Mouse (Mus musculus) gastrocnemius, adult 18-20 months (tissue): ENCODE results near the gene Tmem176b. TPM values are rescaled to one million over a fixed set of nuclear protein-coding genes. Genes with fewer than 3 reads are reported as not detected.
A peak's percentile ranks its signal among the peaks of the same experiment; 100 is the strongest.
"Not testable (repeated sequence)": the region's sequence is repeated elsewhere in the genome, so short reads cannot be mapped to it uniquely, and the experiment has no call there.

ENCODE experiments used
- DNase-seq: peaks from one replicate; pipeline ENCODE4 v3.0.0; 2021; ENCODE audit warnings: low spot score
- long read RNA-seq, 2 experiments: library from polyadenylated mRNA; stranded (forward); transcript quantifications; one replicate each; pipeline ENCODE4 v2.0.0; 2021
- total RNA-seq, 2 experiments: library from RNA; stranded (reverse); gene quantifications; 2 replicates each; pipeline ENCODE4 v1.2.3; 2021

Gene Tmem176b
- total RNA-seq = 1 to 10 TPM; 7.6 to 8.9 TPM
- long read RNA-seq, experiment 1, partial matches to known transcripts = 0 of 5 reads
- long read RNA-seq, experiment 1, other reads (novel, unspliced or antisense) = 1 of 5 reads
- long read RNA-seq, experiment 2, partial matches to known transcripts = 1 of 4 reads
- long read RNA-seq, experiment 2, other reads (novel, unspliced or antisense) = 1 of 4 reads

GRCm38 (mm10) chr6:48840973-48841625 lies at the start of gene Tmem176b:
Gene Tmem176b (minus strand): TSS chr6:48841496.
- peak; percentile 83 for DNase-seq

- DNase-seq = no peak
These were observed 35.3 kb upstream of the Tmem176b start for GRCm38 (mm10) chr6:48876510-48877135.

GRCm38 (mm10) chr6:48875515-48875914 lies 34.2 kb upstream of the Tmem176b start:
- DNase-seq = no peak

- no peak for DNase-seq
These were observed 33.3 kb upstream of the Tmem176b start for GRCm38 (mm10) chr6:48874576-48874975.

- DNase-seq = no peak
These were observed 31.3 kb upstream of the Tmem176b start, which contains the start of gene Aoc1 for GRCm38 (mm10) chr6:48872596-48872995. Gene Aoc1 (plus strand): TSS chr6:48872896.

- DNase-seq = no peak
These were observed 28.5 kb upstream of the Tmem176b start for GRCm38 (mm10) chr6:48869774-48870173.

- DNase-seq = no peak
These were observed 25.9 kb upstream of the Tmem176b start for GRCm38 (mm10) chr6:48867158-48867557.

GRCm38 (mm10) chr6:48866355-48866950 lies 25.2 kb upstream of the Tmem176b start:
- not testable (repeated sequence) for DNase-seq

GRCm38 (mm10) chr6:48865152-48865745 lies 24.0 kb upstream of the Tmem176b start:
- DNase-seq = no peak

GRCm38 (mm10) chr6:48864723-48865122 lies 23.4 kb upstream of the Tmem176b start:
- no peak for DNase-seq

GRCm38 (mm10) chr6:48864181-48864580 lies 22.9 kb upstream of the Tmem176b start:
- DNase-seq = no peak

GRCm38 (mm10) chr6:48863488-48863887 lies 22.2 kb upstream of the Tmem176b start:
- DNase-seq = no peak

- no peak for DNase-seq
These were observed 21.5 kb upstream of the Tmem176b start for GRCm38 (mm10) chr6:48862816-48863215.

- no peak for DNase-seq
These were observed 20.5 kb upstream of the Tmem176b start for GRCm38 (mm10) chr6:48861616-48862280.

GRCm38 (mm10) chr6:48860851-48861250 lies 19.6 kb upstream of the Tmem176b start:
- no peak for DNase-seq

- peak; percentile 34 for DNase-seq
These were observed 19.0 kb upstream of the Tmem176b start for GRCm38 (mm10) chr6:48860130-48860815.

GRCm38 (mm10) chr6:48857613-48858302 lies 16.5 kb upstream of the Tmem176b start:
- no peak for DNase-seq

- no peak for DNase-seq
These were observed 12.9 kb upstream of the Tmem176b start for GRCm38 (mm10) chr6:48854155-48854554.

- peak; percentile 42 for DNase-seq
These were observed 10.7 kb upstream of the Tmem176b start for GRCm38 (mm10) chr6:48851820-48852491.

- DNase-seq = no peak
These were observed 3.8 kb upstream of the Tmem176b start for GRCm38 (mm10) chr6:48845086-48845485.
